Comparison of ENCODE assay signal across 30 mouse cellular contexts in genomic region chr7:126681221-126681620, GRCm38 (mm10). TPM values are rescaled to one million over a fixed set of nuclear protein-coding genes. Genes with fewer than 3 reads are reported as not detected.
DNase-seq lines count a peak whose midpoint lies in the region; ATAC-seq lines count a peak whose summit lies in the region.
"Had no signal": no experiment of that assay in that cellular context is flagged by ENCODE, and none has a peak within 500 bp of the region (broad histone marks: within the 10 kb centered on the region; RNA-seq: fewer than 3 reads in every experiment).

No protein-coding gene starts in this region.

- peak; percentile 75 to 78 for DNase-seq in kidney, adult 8-10 months
- peak; percentile 36 for DNase-seq in testis, postnatal 10 days (ENCODE audit: low spot score)
- no peak for DNase-seq in testis, postnatal 14 days (ENCODE audit: low spot score)
- DNase-seq in kidney, postnatal 10 days, result peak; percentile 54
- DNase-seq in forebrain, embryonic 11.5 days (ENCODE audit: low spot score), result no peak
- no peak for DNase-seq in cerebellum, adult 11 months
- DNase-seq: adrenal gland, postnatal 14 days; cerebellum, adult 11-12 months; cerebellum, adult 9-11 months; embryo, embryonic 11 days; heart, adult 2 months; liver, embryonic 13.5 days; lung, adult 2 months; lung, postnatal 4 days; right cerebral cortex, postnatal 4 days had no signal

- no peaks in the 10 kb centered on the region for H3K9me3 ChIP-seq in kidney, embryonic 15.5 days (replicated peaks)
- no peaks in the 10 kb centered on the region for H3K9me3 ChIP-seq in forebrain, embryonic 11.5 days (ENCODE audit: control insufficient read depth, low read length)
- H3K9me3 ChIP-seq: embryonic facial prominence, embryonic 13.5 days; forebrain, embryonic 10.5 days; heart, embryonic 12.5 days; limb, embryonic 12.5 days; liver, embryonic 13.5 days; megakaryocyte, embryonic 14.5 days; midbrain, embryonic 12.5 days; neural tube, embryonic 12.5 days had no signal

- no peak overlapping the region for H3K4me3 ChIP-seq in kidney, embryonic 15.5 days (replicated peaks)
- no peak overlapping the region for H3K4me3 ChIP-seq in forebrain, embryonic 11.5 days (ENCODE audit: low read depth, low read length)
- H3K4me3 ChIP-seq: embryonic facial prominence, embryonic 13.5 days; forebrain, embryonic 10.5 days; heart, adult 2 months; heart, embryonic 12.5 days; layer of hippocampus, adult 2 months; left cerebral cortex, adult 2 months; limb, embryonic 12.5 days; liver, embryonic 13.5 days; megakaryocyte, embryonic 14.5 days; midbrain, embryonic 12.5 days; myocyte; neural tube, embryonic 12.5 days had no signal

- ATAC-seq in kidney, embryonic 15.5 days (replicated peaks; ENCODE audit: low FRiP score), result no peak
- ATAC-seq in forebrain, embryonic 11.5 days (replicated peaks; ENCODE audit: low FRiP score), result no peak
- ATAC-seq: CD4-positive, CD25-positive, alpha-beta regulatory T cell, adult 4 months; forebrain, embryonic 16.5 days; inflammation-experienced regulatory T-cells, adult 6 months had no signal

- no peak overlapping the region for H3K4me2 ChIP-seq in kidney, embryonic 15.5 days
- no peak overlapping the region for H3K4me2 ChIP-seq in forebrain, embryonic 11.5 days (ENCODE audit: low read depth, low read length, severe bottlenecking)
- H3K4me2 ChIP-seq: embryonic facial prominence, embryonic 13.5 days; heart, embryonic 12.5 days; hindbrain, embryonic 14.5 days; limb, embryonic 12.5 days; liver, embryonic 13.5 days; midbrain, embryonic 12.5 days; neural tube, embryonic 12.5 days had no signal

- H3K36me3 ChIP-seq in kidney, embryonic 15.5 days, result no peaks in the 10 kb centered on the region
- H3K36me3 ChIP-seq in forebrain, embryonic 11.5 days (ENCODE audit: control insufficient read depth, insufficient read depth, low read length), result no peaks in the 10 kb centered on the region
- H3K36me3 ChIP-seq: limb, embryonic 12.5 days; liver, embryonic 13.5 days; midbrain, embryonic 12.5 days; neural tube, embryonic 12.5 days had no signal

- no peak overlapping the region for H3K9ac ChIP-seq in kidney, embryonic 15.5 days
- no peak overlapping the region for H3K9ac ChIP-seq in forebrain, embryonic 11.5 days (ENCODE audit: low read length)
- H3K9ac ChIP-seq: embryonic facial prominence, embryonic 13.5 days; heart, embryonic 12.5 days; hindbrain, embryonic 14.5 days; limb, embryonic 12.5 days; liver, embryonic 13.5 days; midbrain, embryonic 12.5 days; neural tube, embryonic 12.5 days had no signal

- no peak overlapping the region for H3K27ac ChIP-seq in kidney, embryonic 15.5 days
- no peak overlapping the region for H3K27ac ChIP-seq in forebrain, embryonic 11.5 days (ENCODE audit: low read depth, low read length)
- H3K27ac ChIP-seq: embryonic facial prominence, embryonic 13.5 days; forebrain, embryonic 10.5 days; heart, adult 2 months; hindbrain, embryonic 14.5 days; layer of hippocampus, adult 2 months; left cerebral cortex, adult 2 months; limb, embryonic 12.5 days; liver, embryonic 13.5 days; midbrain, embryonic 12.5 days; neural tube, embryonic 12.5 days had no signal

- WGBS in kidney, embryonic 15.5 days, result 88% methylated on average over 5 of the region's 5 CpGs
- WGBS in forebrain, embryonic 11.5 days, result 96% methylated on average over 5 of the region's 5 CpGs

- no peaks in the 10 kb centered on the region for H3K27me3 ChIP-seq in kidney, embryonic 15.5 days
- no peaks in the 10 kb centered on the region for H3K27me3 ChIP-seq in forebrain, embryonic 11.5 days (ENCODE audit: control insufficient read depth, insufficient read depth, low read length)
- H3K27me3 ChIP-seq: embryonic facial prominence, embryonic 13.5 days; heart, embryonic 12.5 days; limb, embryonic 12.5 days; liver, embryonic 13.5 days; megakaryocyte, embryonic 14.5 days; midbrain, embryonic 12.5 days; neural tube, embryonic 12.5 days had no signal

- 0 out of 2 replicates have a peak, but pooled peaks cover 8% of the 10 kb centered on the region for H3K4me1 ChIP-seq in kidney, embryonic 15.5 days
- H3K4me1 ChIP-seq in forebrain, embryonic 11.5 days (replicated peaks; ENCODE audit: control insufficient read depth, insufficient read depth, low read length), result no peaks in the 10 kb centered on the region
- H3K4me1 ChIP-seq: embryonic facial prominence, embryonic 13.5 days; forebrain, embryonic 10.5 days; limb, embryonic 12.5 days; midbrain, embryonic 12.5 days; neural tube, embryonic 12.5 days had no signal

RNA-seq across cellular contexts. Expression of gene Sult1a1, which starts 5.0 kb away (rescaled TPM):
- polyA plus RNA-seq in kidney, embryonic 15.5 days (2015; fragmentation: Nextera tagmentation; extraction: Ambion mirVana), result 6.2 and 8.3 TPM in 2 replicates
- 0.21 and 0.52 TPM in 2 replicates for polyA plus RNA-seq in forebrain, embryonic 11.5 days (2014; fragmentation: Nextera tagmentation; extraction: Ambion mirVana)
- polyA plus RNA-seq: myocyte had no signal

RNA-seq across cellular contexts. Expression of gene Bola2, which starts 14.0 kb away (rescaled TPM):
- polyA plus RNA-seq in kidney, embryonic 15.5 days (2015; fragmentation: Nextera tagmentation; extraction: Ambion mirVana), result 144 and 146 TPM in 2 replicates
- polyA plus RNA-seq in forebrain, embryonic 11.5 days (2014; fragmentation: Nextera tagmentation; extraction: Ambion mirVana), result 162 and 167 TPM in 2 replicates

RNA-seq across cellular contexts. Expression of gene Slx1b, which starts 14.4 kb away (rescaled TPM):
- polyA plus RNA-seq in kidney, embryonic 15.5 days (2015; fragmentation: Nextera tagmentation; extraction: Ambion mirVana), result 12.9 and 13.1 TPM in 2 replicates
- polyA plus RNA-seq in forebrain, embryonic 11.5 days (2014; fragmentation: Nextera tagmentation; extraction: Ambion mirVana), result 11.2 and 13.1 TPM in 2 replicates

RNA-seq across cellular contexts. Expression of gene Coro1a, which starts 26.4 kb away (rescaled TPM):
- 17.9 and 24.3 TPM in 2 replicates for polyA plus RNA-seq in kidney, embryonic 15.5 days (2015; fragmentation: Nextera tagmentation; extraction: Ambion mirVana)
- polyA plus RNA-seq in forebrain, embryonic 11.5 days (2014; fragmentation: Nextera tagmentation; extraction: Ambion mirVana), result 39.0 and 45.8 TPM in 2 replicates

RNA-seq across cellular contexts. Expression of gene Sgf29, which starts 32.1 kb away (rescaled TPM):
- polyA plus RNA-seq in kidney, embryonic 15.5 days (2015; fragmentation: Nextera tagmentation; extraction: Ambion mirVana), result 48.2 and 55.0 TPM in 2 replicates
- 53.6 and 72.3 TPM in 2 replicates for polyA plus RNA-seq in forebrain, embryonic 11.5 days (2014; fragmentation: Nextera tagmentation; extraction: Ambion mirVana)

Comparison
In these comparisons a context has a peak if more than half of its experiments do, and no peak if none do; other contexts are left out.
1. DNase-seq: peak in kidney, adult 8-10 months (2 of 2), testis, postnatal 10 days (single experiment) and kidney, postnatal 10 days (single experiment); none in testis, postnatal 14 days (single experiment), forebrain, embryonic 11.5 days (single experiment) and cerebellum, adult 11 months (single experiment).